Mouse (Mus musculus): ENCODE results near the gene Wfdc11.

DNA sequence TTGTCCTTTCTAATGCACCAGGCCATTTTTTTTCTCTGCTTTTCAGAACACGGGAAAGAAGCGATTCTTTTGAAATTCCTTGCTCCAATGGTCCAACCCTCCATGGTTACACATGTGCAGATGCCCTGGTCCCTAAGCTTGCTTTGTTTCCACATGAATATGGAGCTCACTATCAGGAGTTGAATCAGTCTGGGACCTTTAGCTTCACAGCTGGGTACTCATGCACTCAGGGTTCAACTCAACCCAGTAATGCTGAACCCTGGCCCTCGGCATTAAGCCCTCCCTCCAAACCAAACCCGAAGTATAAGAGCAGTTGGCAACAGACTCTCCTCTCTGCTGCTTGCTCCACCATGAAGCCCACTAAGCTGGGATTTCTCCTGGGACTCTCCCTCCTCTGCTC, 24.3 kb upstream of the Wfdc11 start, which contains the start of gene Spint4:
- TF ChIP-seq CTCF (conservative IDR thresholded peaks at IDR 0.05; ENCODE audit: low read length) (no peak), POU5F1 (IDR thresholded peaks at IDR 0.05; ENCODE audit: borderline replicate concordance, low read length) (no peak), NANOG (IDR thresholded peaks at IDR 0.05; ENCODE audit: borderline replicate concordance, low read length) (no peak)

Data from E14TG2a.4 (cell line).